Mouse (Mus musculus) hindbrain, embryonic 14.5 days (tissue): Measurements from ENCODE around the gene B3galt4. TPM values are rescaled to one million over a fixed set of nuclear protein-coding genes. Genes with fewer than 3 reads are reported as not detected.

Experiments used
- polyA plus RNA-seq: library from polyadenylated mRNA; unstranded; fragments of >200 nt; fragmentation: Nextera tagmentation; extraction: Ambion mirVana; gene quantifications from 2 replicates; pipeline ENCODE4 v1.2.1, GENCODE M21; 2014

The B3galt4 gene
- polyA plus RNA-seq, 1 experiment from 2014 or later: 9.2 TPM

Other genes with a start within 250 kb of the B3galt4 start
- gene March2, start 232.8 kb downstream of the B3galt4 start, polyA plus RNA-seq: 69.0 and 72.1 TPM in 2 replicates
- gene Rab11b, start 191.0 kb downstream of the B3galt4 start, polyA plus RNA-seq: 370 and 430 TPM in 2 replicates
- gene Angptl4, start 169.7 kb downstream of the B3galt4 start, polyA plus RNA-seq: 19.1 and 25.1 TPM in 2 replicates
- gene Kank3, start 141.0 kb downstream of the B3galt4 start, polyA plus RNA-seq: 44.7 and 47.7 TPM in 2 replicates
- gene Rps28, start 126.9 kb downstream of the B3galt4 start, polyA plus RNA-seq: 580 and 749 TPM in 2 replicates
- gene Ndufa7, start 126.9 kb downstream of the B3galt4 start, polyA plus RNA-seq: 487 and 568 TPM in 2 replicates
- 57.5 and 59.6 TPM in 2 replicates for gene Cd320, start 108.4 kb downstream of the B3galt4 start, polyA plus RNA-seq
- not detected in 2 replicates for gene Gm7029, start 77.7 kb downstream of the B3galt4 start, polyA plus RNA-seq
- gene Kifc1, start 60.8 kb downstream of the B3galt4 start, polyA plus RNA-seq: 1.7 and 1.8 TPM in 2 replicates
- gene Platr17, start 46.4 kb downstream of the B3galt4 start, polyA plus RNA-seq: 0.59 TPM in 1 of 2 replicates, not detected in the other
- gene Daxx, start 42.1 kb downstream of the B3galt4 start, polyA plus RNA-seq: 39.2 and 43.2 TPM in 2 replicates
- gene Tapbp, start 35.6 kb downstream of the B3galt4 start, polyA plus RNA-seq: 24.9 and 29.6 TPM in 2 replicates
- gene Zbtb22, start 35.6 kb downstream of the B3galt4 start, polyA plus RNA-seq: 10.4 and 11.4 TPM in 2 replicates
- gene Rgl2, start 21.9 kb downstream of the B3galt4 start, polyA plus RNA-seq: 47.7 and 49.2 TPM in 2 replicates
- 157 and 161 TPM in 2 replicates for gene Pfdn6, start 11.1 kb downstream of the B3galt4 start, polyA plus RNA-seq
- gene Wdr46, start 10.8 kb downstream of the B3galt4 start, polyA plus RNA-seq: 15.6 and 19.5 TPM in 2 replicates
- 56.0 and 56.6 TPM in 2 replicates for gene Vps52, start 4.3 kb upstream of the B3galt4 start, polyA plus RNA-seq
- gene Rps18, start 4.5 kb upstream of the B3galt4 start, polyA plus RNA-seq: 804 and 966 TPM in 2 replicates
- gene H2-K1, start 48.9 kb upstream of the B3galt4 start, polyA plus RNA-seq: 12.5 and 16.5 TPM in 2 replicates
- 6.3 and 7.8 TPM in 2 replicates for gene Ring1, start 73.2 kb upstream of the B3galt4 start, polyA plus RNA-seq
- gene H2-Ke6, start 76.6 kb upstream of the B3galt4 start, polyA plus RNA-seq: 64.3 and 67.3 TPM in 2 replicates
- gene Slc39a7, start 80.2 kb upstream of the B3galt4 start, polyA plus RNA-seq: 87.1 and 97.0 TPM in 2 replicates
- gene Rxrb, start 80.3 kb upstream of the B3galt4 start, polyA plus RNA-seq: 32.2 and 34.5 TPM in 2 replicates
- 2.7 and 3.4 TPM in 2 replicates for gene Col11a2, start 87.9 kb upstream of the B3galt4 start, polyA plus RNA-seq
- gene H2-Oa, start 140.9 kb upstream of the B3galt4 start, polyA plus RNA-seq: 0.29 TPM in 1 of 2 replicates, not detected in the other
- 19.2 and 20.2 TPM in 2 replicates for gene H2-DMa, start 168.1 kb upstream of the B3galt4 start, polyA plus RNA-seq
- gene Brd2, start 171.1 kb upstream of the B3galt4 start, polyA plus RNA-seq: 133 and 136 TPM in 2 replicates
- 0.16 TPM in 1 of 2 replicates, not detected in the other for gene H2-DMb2, start 191.8 kb upstream of the B3galt4 start, polyA plus RNA-seq
- 0.72 and 0.76 TPM in 2 replicates for gene H2-DMb1, start 201.6 kb upstream of the B3galt4 start, polyA plus RNA-seq
- 2.2 and 2.6 TPM in 2 replicates for gene Tap1, start 236.1 kb upstream of the B3galt4 start, polyA plus RNA-seq
- 0.95 and 1.2 TPM in 2 replicates for gene Psmb9, start 236.3 kb upstream of the B3galt4 start, polyA plus RNA-seq
- 3.6 and 3.8 TPM in 2 replicates for gene Psmb8, start 246.2 kb upstream of the B3galt4 start, polyA plus RNA-seq